8 mouse cellular contexts compared by ENCODE assay signal in the genomic region with DNA sequence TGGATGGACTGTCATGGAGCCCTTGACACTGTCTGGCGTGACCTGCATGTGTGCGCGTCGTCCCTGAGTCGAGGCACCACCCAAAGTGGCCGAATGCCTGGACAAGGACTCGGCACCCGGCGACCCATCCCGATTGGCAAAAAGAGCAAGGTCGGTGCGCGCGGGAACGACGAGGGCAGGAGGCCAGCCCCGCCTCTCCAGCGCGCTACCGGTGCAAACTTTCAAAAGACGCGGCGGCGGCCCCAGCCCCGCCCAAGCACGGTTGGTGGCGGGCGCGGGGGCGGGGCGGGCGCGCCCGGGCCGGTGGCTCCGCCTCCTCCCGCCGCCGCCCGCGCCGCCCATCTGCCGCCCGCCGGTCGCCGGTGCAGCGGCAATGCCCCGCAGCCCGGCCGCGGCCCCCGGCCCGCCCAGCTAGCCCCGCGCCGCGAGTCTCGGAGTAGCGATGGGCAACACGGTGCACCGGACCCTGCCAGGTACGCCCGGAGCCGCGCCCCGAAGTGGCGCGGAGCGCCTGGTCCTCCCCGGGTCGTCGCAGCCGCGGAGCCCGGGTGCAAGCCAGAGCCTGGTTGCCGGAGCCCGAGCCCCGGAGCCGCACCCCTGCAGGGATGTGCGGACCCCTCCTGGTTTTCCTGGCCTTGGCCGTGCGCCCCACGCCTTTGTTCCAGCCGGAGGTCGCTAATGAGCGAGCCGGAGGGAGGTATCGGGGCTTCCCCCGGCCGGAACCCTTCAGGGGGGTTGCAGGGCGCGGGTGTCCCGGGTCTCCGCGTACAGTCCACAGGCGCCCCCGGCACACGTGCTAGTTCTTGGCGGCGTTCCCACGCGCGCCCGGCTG. TPM values are rescaled to one million over a fixed set of nuclear protein-coding genes. Genes with fewer than 3 reads are reported as not detected.
DNase-seq lines count a peak whose midpoint lies in the region; ATAC-seq and TF ChIP-seq lines count a peak whose summit lies in the region.

Neurl1b (plus strand) TSS at position 307 of the 832 bp plus-strand sequence.

- H3K4me3 ChIP-seq in E14TG2a.4 (replicated peaks; ENCODE audit: low read length), result peak within 1 kb of the TSS; percentile 86
- H3K4me3 ChIP-seq in embryonic facial prominence, embryonic 14.5 days (ENCODE audit: low read depth, low read length), result peak within 1 kb of the TSS; percentile 73
- H3K4me3 ChIP-seq in heart, embryonic 14.5 days (ENCODE audit: control insufficient read depth in 1 of 2, insufficient read depth in 1 of 2, low read depth in 1 of 2, low read length in 2 of 2), result peak within 1 kb of the TSS; percentile 76 to 85
- peak within 1 kb of the TSS; percentile 66 for H3K4me3 ChIP-seq in neural tube, embryonic 15.5 days (replicated peaks)

- peak; percentile 53 for ATAC-seq in embryonic facial prominence, embryonic 14.5 days (ENCODE audit: low read depth)
- ATAC-seq in heart, embryonic 14.5 days (ENCODE audit: insufficient number of reproducible peaks, insufficient read depth, low FRiP score, low read depth), result peak; percentile 51
- peak; percentile 59 for ATAC-seq in neural tube, embryonic 15.5 days (ENCODE audit: low FRiP score)

- TF ChIP-seq CTCF in E14TG2a.4 (conservative IDR thresholded peaks at IDR 0.05; ENCODE audit: low read length), result no peak

- 0% methylated on average over 26 of the region's 105 CpGs for WGBS in embryonic facial prominence, embryonic 14.5 days
- WGBS in heart, embryonic 14.5 days, result under 1% methylated on average over 82 of the region's 105 CpGs
- WGBS in neural tube, embryonic 15.5 days, result under 1% methylated on average over 84 of the region's 105 CpGs

- no peaks in the 10 kb centered on the region for H3K36me3 ChIP-seq in E14TG2a.4 (ENCODE audit: insufficient read depth, low read length)
- H3K36me3 ChIP-seq in embryonic facial prominence, embryonic 14.5 days (ENCODE audit: control insufficient read depth, insufficient read depth, low read length), result no peaks in the 10 kb centered on the region
- no peaks in the 10 kb centered on the region for H3K36me3 ChIP-seq in heart, embryonic 14.5 days (ENCODE audit: control insufficient read depth, insufficient read depth, low read length)
- H3K36me3 ChIP-seq in neural tube, embryonic 15.5 days, result no peaks in the 10 kb centered on the region

- H3K9me3 ChIP-seq in E14TG2a.4 (ENCODE audit: low read length), result no peaks in the 10 kb centered on the region
- no peaks in the 10 kb centered on the region for H3K9me3 ChIP-seq in embryonic facial prominence, embryonic 14.5 days (ENCODE audit: control insufficient read depth, low read length)
- H3K9me3 ChIP-seq in heart, embryonic 14.5 days (ENCODE audit: control insufficient read depth, low read length), result no peaks in the 10 kb centered on the region
- no peaks in the 10 kb centered on the region for H3K9me3 ChIP-seq in neural tube, embryonic 15.5 days (replicated peaks)

- DNase-seq in adrenal gland, postnatal 14 days, result peak; percentile 83
- peak; percentile 43 for DNase-seq in embryonic facial prominence, embryonic 14.5 days (ENCODE audit: low spot score)
- DNase-seq in kidney, postnatal 10 days, result peak; percentile 84
- peak; percentile 45 to 60 for DNase-seq in lung, adult 18-20 months
- peak; percentile 67 for DNase-seq in urinary bladder, postnatal 14 days (ENCODE audit: low spot score)

- H3K27ac ChIP-seq in embryonic facial prominence, embryonic 14.5 days (replicated peaks; ENCODE audit: low read depth, low read length), result no peak within 1 kb of the TSS
- peak within 1 kb of the TSS; percentile 50 to 74 for H3K27ac ChIP-seq in heart, embryonic 14.5 days (replicated peaks in 1 of 2; ENCODE audit: control insufficient read depth in 1 of 2, insufficient read depth in 1 of 2, low read depth in 2 of 2, low read length in 2 of 2)
- H3K27ac ChIP-seq in neural tube, embryonic 15.5 days (replicated peaks), result peak within 1 kb of the TSS; percentile 64

- H3K27me3 ChIP-seq in E14TG2a.4 (ENCODE audit: insufficient read depth, low read length), result peaks cover 88% of the 10 kb centered on the region
- peaks cover 35% of the 10 kb centered on the region for H3K27me3 ChIP-seq in embryonic facial prominence, embryonic 14.5 days (replicated peaks; ENCODE audit: control insufficient read depth, insufficient read depth, low read length)
- peaks cover 11% of the 10 kb centered on the region for H3K27me3 ChIP-seq in heart, embryonic 14.5 days (ENCODE audit: control insufficient read depth, insufficient read depth, low read length)
- H3K27me3 ChIP-seq in neural tube, embryonic 15.5 days (replicated peaks), result peaks cover 37% of the 10 kb centered on the region

- peaks cover 12% of the 10 kb centered on the region for H3K4me1 ChIP-seq in E14TG2a.4 (replicated peaks; ENCODE audit: low read depth, low read length)
- H3K4me1 ChIP-seq in embryonic facial prominence, embryonic 14.5 days (ENCODE audit: control insufficient read depth, insufficient read depth, low read length), result no peaks in the 10 kb centered on the region
- peaks cover 18 to 31% of the 10 kb centered on the region in 2 experiments for H3K4me1 ChIP-seq in heart, embryonic 14.5 days (ENCODE audit: control insufficient read depth in 2 of 2, insufficient read depth in 2 of 2, low read length in 2 of 2)
- peaks cover 22% of the 10 kb centered on the region for H3K4me1 ChIP-seq in neural tube, embryonic 15.5 days

- H3K4me2 ChIP-seq in embryonic facial prominence, embryonic 14.5 days (ENCODE audit: low read depth, low read length), result peak within 1 kb of the TSS; percentile 88
- peak within 1 kb of the TSS; percentile 92 for H3K4me2 ChIP-seq in heart, embryonic 14.5 days (ENCODE audit: low read length)
- peak within 1 kb of the TSS; percentile 95 for H3K4me2 ChIP-seq in neural tube, embryonic 15.5 days

- H3K9ac ChIP-seq in embryonic facial prominence, embryonic 14.5 days (ENCODE audit: low read depth, low read length), result peak within 1 kb of the TSS; percentile 70
- peak within 1 kb of the TSS; percentile 92 for H3K9ac ChIP-seq in heart, embryonic 14.5 days (ENCODE audit: low read length)
- peak within 1 kb of the TSS; percentile 61 for H3K9ac ChIP-seq in neural tube, embryonic 15.5 days (replicated peaks)

RNA-seq across cellular contexts. Expression of gene Neurl1b, which starts in this region (rescaled TPM):
- 50.0 and 51.1 TPM in 2 replicates for total RNA-seq in adrenal gland, postnatal 14 days (2021)
- 0.85 and 1.0 TPM in 2 replicates for polyA plus RNA-seq in embryonic facial prominence, embryonic 14.5 days (2014; fragmentation: Nextera tagmentation; extraction: Ambion mirVana)
- 4.5 and 4.6 TPM in 2 replicates for polyA plus RNA-seq in heart, embryonic 14.5 days (2014; fragmentation: Nextera tagmentation; extraction: Ambion mirVana)
- polyA plus RNA-seq in neural tube, embryonic 15.5 days (2015; fragmentation: Nextera tagmentation; extraction: Ambion mirVana), result 1.3 and 1.8 TPM in 2 replicates
